Mouse (Mus musculus): Measurements from ENCODE around the gene Rbfox1. TPM values are rescaled to one million over a fixed set of nuclear protein-coding genes. Genes with fewer than 3 reads are reported as not detected.

The Rbfox1 gene
- polyA plus RNA-seq, 1 experiment from 2014 or later = 0.57 TPM

DNA sequence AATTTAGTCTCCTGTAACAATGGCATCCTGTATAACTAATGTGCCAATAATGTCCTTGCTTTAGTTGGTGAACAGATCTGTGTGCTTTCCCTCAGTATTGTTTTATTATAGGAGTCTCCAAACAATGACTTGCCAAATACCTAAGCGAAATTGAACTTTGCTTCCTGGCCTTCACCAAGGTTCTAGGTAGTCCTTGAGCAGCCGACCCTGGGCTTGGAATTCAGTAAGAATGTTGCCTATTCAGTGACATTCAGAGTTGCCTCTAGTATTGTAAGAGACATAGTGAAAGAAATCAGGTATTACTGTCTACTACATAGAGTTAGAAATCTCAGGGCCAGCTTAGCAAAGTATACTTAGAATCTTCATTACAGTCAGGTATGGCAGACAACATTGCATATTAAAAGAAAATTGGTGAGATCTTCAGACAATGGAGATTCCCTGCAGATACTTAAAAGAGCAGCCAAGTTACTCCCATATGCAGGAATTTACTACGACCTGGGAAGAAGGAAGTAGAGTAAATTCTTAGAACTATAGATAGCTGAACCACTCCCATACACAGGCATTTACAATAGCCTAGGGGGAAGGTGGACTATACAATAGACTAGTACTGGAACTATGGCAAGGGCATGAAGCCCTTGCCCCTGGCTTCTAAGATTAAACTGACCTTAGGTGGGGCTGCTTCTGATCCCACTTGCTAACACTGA, 1540.4 kb downstream of the Rbfox1 start:
- Histone ChIP-seq H3K9ac (no peak overlapping the region), H3K4me2 (no peak overlapping the region), H3K4me3 (ENCODE audit: low read depth, low read length) (no peak overlapping the region), H3K27me3 (ENCODE audit: insufficient read depth, low read length) (no peaks in the 10 kb centered on the region), H3K4me1 (ENCODE audit: insufficient read depth) (no peaks in the 10 kb centered on the region), H3K9me3 (ENCODE audit: low read depth, low read length) (no peaks in the 10 kb centered on the region), H3K27ac (ENCODE audit: low read depth) (no peak overlapping the region), H3K36me3 (ENCODE audit: insufficient read depth) (no peaks in the 10 kb centered on the region)
- ATAC-seq (ENCODE audit: insufficient read depth) (no peak), DNase-seq (no peak)
- no peak for TF ChIP-seq CTCF (IDR thresholded peaks at IDR 0.05; ENCODE audit: low read depth)
- WGBS = 74% methylated on average over 3 of the region's 3 CpGs

DNA sequence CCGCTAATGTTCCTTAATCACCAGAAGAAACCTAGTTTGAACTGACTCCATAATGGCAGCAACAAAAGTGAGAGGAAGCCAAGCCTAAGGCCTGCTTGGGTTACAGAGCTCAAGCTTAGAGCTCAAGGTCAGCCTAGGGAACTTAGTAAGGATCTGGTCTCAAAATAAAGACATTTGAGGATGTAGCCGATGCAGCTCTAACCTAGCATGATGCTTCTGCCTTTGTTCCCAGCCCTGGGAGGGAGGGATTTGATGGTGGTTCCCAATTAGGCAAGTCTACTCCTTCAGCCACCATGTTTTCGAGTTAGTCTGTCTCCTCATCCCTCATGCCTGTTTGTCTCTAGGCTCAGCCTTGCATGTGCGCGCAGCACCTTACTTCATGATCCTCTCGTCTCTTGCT, 1548.1 kb downstream of the Rbfox1 start:
- no peak for ATAC-seq (ENCODE audit: insufficient read depth)
- Histone ChIP-seq H3K27me3 (ENCODE audit: insufficient read depth, low read length) (no peaks in the 10 kb centered on the region), H3K27ac (ENCODE audit: low read depth) (no peak overlapping the region), H3K9me3 (ENCODE audit: low read depth, low read length) (no peaks in the 10 kb centered on the region), H3K9ac (no peak overlapping the region), H3K4me2 (no peak overlapping the region), H3K4me1 (ENCODE audit: insufficient read depth) (no peaks in the 10 kb centered on the region), H3K4me3 (ENCODE audit: low read depth, low read length) (no peak overlapping the region), H3K36me3 (ENCODE audit: insufficient read depth) (no peaks in the 10 kb centered on the region)
- 87% methylated on average over 6 of the region's 6 CpGs for WGBS
- DNase-seq = no peak
- no peak for TF ChIP-seq CTCF (IDR thresholded peaks at IDR 0.05; ENCODE audit: low read depth)

DNA sequence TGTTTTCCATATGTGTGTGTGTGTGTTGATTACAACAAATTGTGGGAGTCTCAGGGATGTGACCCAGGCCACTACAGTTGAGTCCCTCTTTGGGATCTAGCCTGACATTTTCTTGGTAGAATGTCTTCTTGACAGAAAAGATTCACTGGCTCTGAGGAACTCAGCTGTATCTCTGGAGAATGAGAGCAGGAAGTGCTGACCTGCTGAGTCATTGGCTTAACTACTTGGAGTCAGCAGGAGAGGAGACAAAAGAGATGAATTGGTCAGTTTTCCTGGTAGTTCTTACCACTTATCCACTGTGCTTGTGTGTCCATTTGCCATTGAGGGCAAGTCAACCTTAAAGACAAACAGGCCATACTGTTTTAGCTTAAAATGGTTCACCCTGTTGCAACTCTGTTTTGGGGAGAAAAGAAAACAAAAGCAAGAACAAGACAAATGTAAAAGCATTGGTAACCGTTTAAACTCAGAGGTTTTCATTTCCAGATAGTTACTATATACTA, 1561.7 kb downstream of the Rbfox1 start:
- Histone ChIP-seq H3K4me2 (no peak overlapping the region), H3K27me3 (ENCODE audit: insufficient read depth, low read length) (no peaks in the 10 kb centered on the region), H3K9ac (no peak overlapping the region), H3K4me1 (ENCODE audit: insufficient read depth) (no peaks in the 10 kb centered on the region), H3K27ac (ENCODE audit: low read depth) (no peak overlapping the region), H3K36me3 (ENCODE audit: insufficient read depth) (no peaks in the 10 kb centered on the region), H3K4me3 (ENCODE audit: low read depth, low read length) (no peak overlapping the region), H3K9me3 (ENCODE audit: low read depth, low read length) (no peaks in the 10 kb centered on the region)
- TF ChIP-seq CTCF (IDR thresholded peaks at IDR 0.05; ENCODE audit: low read depth) = no peak
- 78% methylated on average over 1 of the region's 1 CpGs for WGBS
- no peak for ATAC-seq (ENCODE audit: insufficient read depth)
- no peak for DNase-seq

DNA sequence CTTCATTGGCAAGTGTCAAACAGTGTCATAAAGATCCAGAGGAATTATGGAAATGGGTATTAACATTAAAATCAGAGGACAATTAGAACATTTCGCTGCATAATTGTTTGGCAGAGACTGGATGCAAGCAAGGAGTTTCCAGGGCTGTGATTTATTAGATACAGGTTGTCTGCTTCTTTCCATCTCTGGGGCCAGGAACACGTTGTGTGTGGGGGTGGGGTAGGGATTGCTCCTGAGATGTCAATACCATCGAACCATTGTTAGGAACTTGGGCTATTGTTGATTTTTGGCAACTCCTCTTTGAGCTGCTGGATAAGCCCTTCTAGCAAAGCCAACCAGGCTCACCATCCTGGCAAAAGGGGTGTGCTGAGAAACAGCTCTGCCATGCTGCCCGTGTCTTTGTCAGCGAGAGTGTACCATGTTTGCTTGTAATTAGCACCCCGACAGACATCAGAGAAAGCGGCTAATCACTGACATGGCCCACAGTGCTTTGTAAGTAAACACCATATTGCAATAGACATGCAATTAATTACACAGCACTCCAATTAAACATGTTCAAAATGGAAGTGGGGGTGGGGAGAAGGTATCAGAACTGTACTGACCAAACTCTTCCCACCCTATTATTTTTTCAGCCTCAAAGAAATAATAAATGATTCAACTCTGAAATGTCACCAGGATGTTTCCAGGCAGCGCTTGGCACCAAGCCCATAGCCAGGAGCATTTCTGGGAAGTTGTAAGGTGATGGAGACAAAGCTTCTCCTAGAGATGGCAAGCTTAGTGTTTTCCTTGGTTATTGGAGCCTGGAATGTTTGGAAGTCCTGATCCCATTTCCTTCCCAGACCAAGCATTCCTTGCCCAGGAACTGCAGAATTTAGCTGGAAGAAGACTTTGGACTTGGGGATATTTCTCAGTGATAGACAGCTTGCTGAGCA, 1562.8 kb downstream of the Rbfox1 start:
- no peak overlapping the region for H3K27ac ChIP-seq (ENCODE audit: low read depth)
- TF ChIP-seq CTCF (IDR thresholded peaks at IDR 0.05; ENCODE audit: low read depth) = no peak
- H3K4me2 ChIP-seq = no peak overlapping the region
- H3K9me3 ChIP-seq (ENCODE audit: low read depth, low read length) = no peaks in the 10 kb centered on the region
- peak; percentile 8 for DNase-seq
- H3K27me3 ChIP-seq (ENCODE audit: insufficient read depth, low read length) = no peaks in the 10 kb centered on the region
- H3K36me3 ChIP-seq (ENCODE audit: insufficient read depth) = no peaks in the 10 kb centered on the region
- no peak overlapping the region for H3K4me3 ChIP-seq (ENCODE audit: low read depth, low read length)
- WGBS = 49% methylated on average over 8 of the region's 8 CpGs
- no peak for ATAC-seq (ENCODE audit: insufficient read depth)
- no peak overlapping the region for H3K9ac ChIP-seq
- H3K4me1 ChIP-seq (ENCODE audit: insufficient read depth) = no peaks in the 10 kb centered on the region

DNA sequence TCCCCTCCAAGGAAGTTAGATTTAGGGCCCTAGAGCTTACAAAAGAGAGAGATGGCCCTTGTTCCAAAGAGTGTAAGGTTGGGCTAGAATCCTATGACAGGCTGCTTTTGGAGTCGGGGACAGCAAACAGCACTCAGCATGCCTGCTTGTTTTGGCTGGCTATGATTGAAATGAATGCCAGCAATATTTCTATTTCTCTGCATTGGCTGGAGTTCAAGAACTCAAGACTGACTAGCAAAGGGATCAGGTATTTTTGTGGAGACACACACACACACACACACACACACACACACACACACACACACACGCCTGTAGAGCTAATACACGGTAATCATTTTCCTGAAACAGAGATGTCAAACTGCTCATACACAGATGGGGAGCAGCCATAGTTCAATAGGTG, 1566.0 kb downstream of the Rbfox1 start:
- Histone ChIP-seq H3K4me1 (ENCODE audit: insufficient read depth) (no peaks in the 10 kb centered on the region), H3K27me3 (ENCODE audit: insufficient read depth, low read length) (no peaks in the 10 kb centered on the region), H3K9me3 (ENCODE audit: low read depth, low read length) (no peaks in the 10 kb centered on the region), H3K4me2 (no peak overlapping the region), H3K9ac (no peak overlapping the region), H3K27ac (ENCODE audit: low read depth) (no peak overlapping the region), H3K36me3 (ENCODE audit: insufficient read depth) (no peaks in the 10 kb centered on the region), H3K4me3 (ENCODE audit: low read depth, low read length) (no peak overlapping the region)
- TF ChIP-seq CTCF (IDR thresholded peaks at IDR 0.05; ENCODE audit: low read depth) = no peak
- ATAC-seq (ENCODE audit: insufficient read depth) (no peak), DNase-seq (no peak)
- WGBS = 81% methylated on average over 3 of the region's 3 CpGs

DNA sequence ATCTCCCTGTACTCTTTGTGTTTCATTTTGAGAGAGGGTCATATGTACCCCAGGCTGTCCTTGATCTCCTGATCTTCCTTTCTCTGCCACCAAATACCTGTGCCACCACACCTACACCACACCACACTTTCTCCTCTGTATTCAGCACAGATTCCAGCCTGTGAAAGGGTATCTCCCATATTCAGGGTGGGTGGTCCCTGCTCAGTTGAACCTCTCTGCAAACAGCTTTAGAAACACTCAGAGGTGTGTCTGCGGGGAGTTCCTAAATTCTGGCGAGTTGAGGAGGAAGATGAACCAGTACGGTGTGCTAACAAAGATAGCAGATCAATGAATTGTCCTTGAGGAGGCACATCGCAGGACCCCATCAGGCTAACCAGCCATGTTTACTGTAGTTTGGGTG, 1572.4 kb downstream of the Rbfox1 start:
- H3K4me1 ChIP-seq (ENCODE audit: insufficient read depth) = no peaks in the 10 kb centered on the region
- no peak overlapping the region for H3K4me3 ChIP-seq (ENCODE audit: low read depth, low read length)
- 77% methylated on average over 4 of the region's 4 CpGs for WGBS
- H3K9me3 ChIP-seq (ENCODE audit: low read depth, low read length) = no peaks in the 10 kb centered on the region
- no peak for DNase-seq
- no peak overlapping the region for H3K9ac ChIP-seq
- no peaks in the 10 kb centered on the region for H3K36me3 ChIP-seq (ENCODE audit: insufficient read depth)
- H3K27ac ChIP-seq (ENCODE audit: low read depth) = no peak overlapping the region
- no peak for ATAC-seq (ENCODE audit: insufficient read depth)
- no peak overlapping the region for H3K4me2 ChIP-seq
- no peak for TF ChIP-seq CTCF (IDR thresholded peaks at IDR 0.05; ENCODE audit: low read depth)
- no peaks in the 10 kb centered on the region for H3K27me3 ChIP-seq (ENCODE audit: insufficient read depth, low read length)

Measured in lung, embryonic 14.5 days (tissue).